ENCODE assay signal across 8 mouse cellular contexts in the genomic region with DNA sequence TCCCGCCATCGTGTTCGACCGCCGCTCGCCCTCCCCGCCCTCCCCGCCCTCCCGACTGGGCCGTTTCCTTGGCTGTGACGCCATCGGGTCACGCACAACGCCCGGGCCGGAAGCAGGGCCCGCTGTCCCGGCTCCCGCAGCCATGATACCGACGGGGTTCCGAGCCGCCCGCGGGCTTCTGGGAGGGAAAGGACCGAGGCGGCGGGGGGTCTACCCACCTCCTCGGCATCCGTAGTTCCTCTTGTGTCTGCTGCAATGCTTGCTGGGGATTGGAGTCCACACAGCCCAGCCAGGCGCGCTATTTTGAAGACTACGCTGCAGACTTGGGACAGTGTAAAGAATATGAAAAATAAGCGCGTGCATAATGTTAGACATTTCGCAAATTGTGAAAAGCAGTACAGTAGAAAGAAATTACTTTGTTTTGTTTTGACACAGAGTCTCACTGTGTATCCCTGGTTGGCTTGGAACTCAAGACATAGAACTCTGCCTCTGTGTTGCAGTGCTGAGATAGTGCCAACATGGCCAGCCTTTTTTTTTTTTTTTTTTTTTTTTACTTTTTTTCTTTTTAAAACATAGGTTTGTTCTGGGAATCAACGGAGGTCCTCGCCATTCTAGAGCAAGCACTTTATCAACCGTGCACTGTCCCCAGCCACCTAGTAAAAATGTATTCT. TPM values are rescaled to one million over a fixed set of nuclear protein-coding genes. Genes with fewer than 3 reads are reported as not detected.
A peak's percentile ranks its signal among the peaks of the same experiment; 100 is the strongest.
DNase-seq lines count a peak whose midpoint lies in the region; ATAC-seq lines count a peak whose summit lies in the region.

A gene (minus strand): TSS at position 182 of the 671 bp plus-strand sequence.

- peak; percentile 94 for DNase-seq in adrenal gland, adult 8-10 months
- peak; percentile 86 for DNase-seq in embryo, embryonic 11.5 days (ENCODE audit: low read depth, low spot score)
- DNase-seq in gastrocnemius, postnatal 36 days, result peak; percentile 87 to 93
- DNase-seq in intestine, embryonic 14.5 days (ENCODE audit: low spot score), result peak; percentile 96
- DNase-seq in left cerebral cortex, postnatal 14 days (ENCODE audit: low spot score in 2 of 2), result peak; percentile 95
- peak; percentile 94 for DNase-seq in right cerebral cortex, postnatal 14 days
- DNase-seq in urinary bladder, postnatal 36 days (ENCODE audit: low spot score in 2 of 2), result peak; percentile 86 to 95

- 3% methylated on average over 34 of the region's 39 CpGs for WGBS in intestine, embryonic 14.5 days

- peak within 1 kb of the TSS; percentile 87 for H3K4me3 ChIP-seq in intestine, embryonic 14.5 days (ENCODE audit: low read depth, low read length)

- intact Hi-C loops in gastrocnemius, postnatal 36 days (cut with DNase I), result no loop called here
- intact Hi-C loops in left cerebral cortex, postnatal 14 days (cut with DNase I), result no loop called here

- no peaks in the 10 kb centered on the region for H3K27me3 ChIP-seq in intestine, embryonic 14.5 days (replicated peaks; ENCODE audit: control insufficient read depth, insufficient read depth, low read length)

- peaks cover 14% of the 10 kb centered on the region for H3K4me1 ChIP-seq in intestine, embryonic 14.5 days (replicated peaks; ENCODE audit: control insufficient read depth, insufficient read depth, low read length)

- H3K36me3 ChIP-seq in intestine, embryonic 14.5 days (ENCODE audit: control insufficient read depth, insufficient read depth, low read length), result peaks cover 30% of the 10 kb centered on the region

- peak within 1 kb of the TSS; percentile 90 for H3K27ac ChIP-seq in intestine, embryonic 14.5 days (ENCODE audit: low read depth)

- H3K9ac ChIP-seq in intestine, embryonic 14.5 days (ENCODE audit: low read length), result peak within 1 kb of the TSS; percentile 89

- ATAC-seq in intestine, embryonic 14.5 days (replicated peaks; ENCODE audit: low FRiP score, low TSS enrichment, low read depth), result peak; percentile 95
- ATAC-seq in megakaryocyte-erythroid progenitor cell, adult 5-6 weeks (replicated peaks; ENCODE audit: low FRiP score, low TSS enrichment, poor library complexity, severe bottlenecking), result peak; percentile 90

- H3K4me2 ChIP-seq in intestine, embryonic 14.5 days (ENCODE audit: low read length), result peak within 1 kb of the TSS; percentile 77

- H3K9me3 ChIP-seq in intestine, embryonic 14.5 days (ENCODE audit: control insufficient read depth, low read length), result no peaks in the 10 kb centered on the region

RNA-seq across cellular contexts. Expression of the gene that starts here (rescaled TPM):
- total RNA-seq in adrenal gland, adult 8-10 months (2022), result 10 to 100 TPM; 20.6 to 38.9 (median 30.3) TPM
- 10 to 100 TPM in 1 of 2 experiments, 1 to 10 TPM in 1; 8.6 to 11.4 TPM for total RNA-seq in gastrocnemius, postnatal 36 days (2021)
- polyA plus RNA-seq in intestine, embryonic 14.5 days (2014; fragmentation: Nextera tagmentation; extraction: Ambion mirVana), result 14.2 and 14.9 TPM in 2 replicates
- 10 to 100 TPM; 37.1 to 37.5 TPM for total RNA-seq in left cerebral cortex, postnatal 14 days (2021)
- total RNA-seq in megakaryocyte-erythroid progenitor cell, adult 5-6 weeks (2014; fragmentation: Nextera tagmentation), result 48.8 and 52.7 TPM in 2 replicates
- total RNA-seq in megakaryocyte-erythroid progenitor cell, adult 5-6 weeks (2017), result 25.6 and 39.7 TPM in 2 replicates

Comparison
In these comparisons a context has a peak if more than half of its experiments do, and no peak if none do; other contexts are left out.
1. Peak in every context shown above with its lines: DNase-seq, ATAC-seq, H3K4me3 ChIP-seq and H3K27ac ChIP-seq.